Mouse (Mus musculus) gastrocnemius, adult 2 months (tissue): Measurements from ENCODE around the gene Ssbp3. TPM values are rescaled to one million over a fixed set of nuclear protein-coding genes. Genes with fewer than 3 reads are reported as not detected.

Experiments
- DNase-seq: peaks from one replicate; pipeline ENCODE4 v3.0.0; 2022
- H3K27ac ChIP-seq: fragments of 200-600 bp; 2 replicates; pipeline ENCODE4 v1.8.1; 2022; ENCODE audit warnings: mild to moderate bottlenecking
- H3K4me3 ChIP-seq: fragments of 200-600 bp; 2 replicates; pipeline ENCODE4 v1.8.1; 2022; ENCODE audit warnings: mild to moderate bottlenecking, moderate library complexity
- CTCF ChIP-seq: fragments of 200-600 bp; IDR thresholded peaks from 2 replicates; pipeline ENCODE4 v1.8.1; 2022; ENCODE audit warnings: antibody characterized with exemption, mild to moderate bottlenecking, moderate library complexity
- intact Hi-C: fragments of 180-260 bp; cut with DNase I; formaldehyde crosslinking; loops from one replicate; pipeline ENCODE4 v1.15.1; 2025
- total RNA-seq, 2 experiments: library from RNA; stranded (reverse); gene quantifications; 2 replicates each; pipeline ENCODE4 v1.2.3; 2021

The Ssbp3 gene
- total RNA-seq, 2 experiments from 2014 or later: 23.7 to 30.0 TPM

- no peak for DNase-seq
- no peak for TF ChIP-seq CTCF
- Histone ChIP-seq H3K27ac (peak overlapping the region; percentile 16; the same call in 1 of the 2 replicates), H3K4me3 (no peak overlapping the region)
- intact Hi-C loops: no loop called here
Measured at GRCm38 (mm10) chr4:106939919-106940227, 29.4 kb downstream of the Ssbp3 start.

GRCm38 (mm10) chr4:106940945-106941344 lies 30.4 kb downstream of the Ssbp3 start:
- Histone ChIP-seq H3K27ac (no peak overlapping the region), H3K4me3 (no peak overlapping the region)
- TF ChIP-seq CTCF: no peak
- intact Hi-C loops: no loop called here
- DNase-seq: no peak

- Histone ChIP-seq H3K27ac (no peak overlapping the region), H3K4me3 (no peak overlapping the region)
- TF ChIP-seq CTCF: no peak
- no peak for DNase-seq
- intact Hi-C loops: no loop called here
Measured at GRCm38 (mm10) chr4:106941475-106941874, 31.0 kb downstream of the Ssbp3 start.

- intact Hi-C loops: no loop called here
- no peak for TF ChIP-seq CTCF
- Histone ChIP-seq H3K4me3 (no peak overlapping the region), H3K27ac (no peak overlapping the region)
- no peak for DNase-seq
Measured at GRCm38 (mm10) chr4:106942491-106942890, 32.0 kb downstream of the Ssbp3 start.

GRCm38 (mm10) chr4:106943627-106944026 lies 33.1 kb downstream of the Ssbp3 start:
- no peak for DNase-seq
- intact Hi-C loops: no loop called here

GRCm38 (mm10) chr4:106944898-106945297 lies 34.4 kb downstream of the Ssbp3 start:
- no peak for TF ChIP-seq CTCF
- no peak overlapping the region for H3K4me3 ChIP-seq
- intact Hi-C loops: no loop called here
- no peak overlapping the region; the same call in 1 of the 2 replicates for H3K27ac ChIP-seq
- DNase-seq: no peak

More at GRCm38 (mm10) chr4:106943627-106944026, 33.1 kb downstream of the Ssbp3 start:
- Histone ChIP-seq H3K27ac (no peak overlapping the region), H3K4me3 (no peak overlapping the region)
- no peak for TF ChIP-seq CTCF

- DNase-seq: no peak
- Histone ChIP-seq H3K4me3 (no peak overlapping the region), H3K27ac (no peak overlapping the region)
- no peak for TF ChIP-seq CTCF
- intact Hi-C loops: no loop called here
Measured at GRCm38 (mm10) chr4:106947741-106948140, 37.2 kb downstream of the Ssbp3 start.

GRCm38 (mm10) chr4:106948546-106948945 lies 38.0 kb downstream of the Ssbp3 start:
- intact Hi-C loops: no loop called here
- Histone ChIP-seq H3K27ac (no peak overlapping the region), H3K4me3 (no peak overlapping the region)
- DNase-seq: no peak
- TF ChIP-seq CTCF: no peak

- intact Hi-C loops: no loop called here
- no peak for DNase-seq
- TF ChIP-seq CTCF: no peak
- no peak overlapping the region for H3K4me3 ChIP-seq
- no peak overlapping the region for H3K27ac ChIP-seq
Measured at GRCm38 (mm10) chr4:106949200-106949599, 38.7 kb downstream of the Ssbp3 start.

- no peak for TF ChIP-seq CTCF
- intact Hi-C loops: no loop called here
- Histone ChIP-seq H3K4me3 (no peak overlapping the region), H3K27ac (no peak overlapping the region)
- no peak for DNase-seq
Measured at GRCm38 (mm10) chr4:106950801-106951200, 40.3 kb downstream of the Ssbp3 start.

- peak; percentile 16; the same call in 1 of the 2 replicates for TF ChIP-seq CTCF
- DNase-seq: no peak
- H3K27ac ChIP-seq: no peak overlapping the region
- H3K4me3 ChIP-seq: no peak overlapping the region
- intact Hi-C loops: no loop called here
Measured at GRCm38 (mm10) chr4:106951455-106951854, 41.0 kb downstream of the Ssbp3 start.

GRCm38 (mm10) chr4:106953221-106953620 lies 42.7 kb downstream of the Ssbp3 start:
- intact Hi-C loops: no loop called here
- H3K27ac ChIP-seq: peak overlapping the region; percentile 67
- no peak for TF ChIP-seq CTCF
- H3K4me3 ChIP-seq: no peak overlapping the region
- DNase-seq: peak; percentile 38

- Histone ChIP-seq H3K27ac (peak overlapping the region; percentile 67), H3K4me3 (no peak overlapping the region)
- DNase-seq: peak; percentile 38
- TF ChIP-seq CTCF: no peak
- intact Hi-C loops: no loop called here
Measured at GRCm38 (mm10) chr4:106953760-106954159, 43.3 kb downstream of the Ssbp3 start.
